Mouse (Mus musculus) ES-Bruce4 (cell line): ENCODE data around the gene Pcsk4.

Source experiments
- CTCF ChIP-seq: IDR thresholded peaks from one replicate; pipeline ENCODE4 v1.8.1; 2011; ENCODE audit warnings: low read depth, low read length
- EP300 ChIP-seq: IDR thresholded peaks from 2 replicates; pipeline ENCODE4 v1.6.1; 2011; ENCODE audit warnings: low read depth, low read length; ENCODE audit not compliant: insufficient read depth

GRCm38 (mm10) chr10:80278390-80278789, 50.9 kb downstream of the Pcsk4 start:
- TF ChIP-seq CTCF (no peak), EP300 (no peak)
